Mouse (Mus musculus): ENCODE data around the gene Zbtb9. TPM values are rescaled to one million over a fixed set of nuclear protein-coding genes. Genes with fewer than 3 reads are reported as not detected.

Gene Zbtb9
- polyA plus RNA-seq (2012; rRNA removed), result 2.5 and 5.1 TPM in 2 replicates

GRCm38 (mm10) chr17:26972703-26973574 lies at the start of gene Zbtb9:
TSS of gene Zbtb9 (plus strand) at chr17:26973167.

GRCm38 (mm10) chr17:26932839-26933398 lies 40.0 kb upstream of the Zbtb9 start, which contains the start of gene Phf1:
TSS of gene Phf1 (plus strand) at chr17:26933052.

GRCm38 (mm10) chr17:26939178-26939972 lies 33.6 kb upstream of the Zbtb9 start, which contains the start of gene Cuta:
TSS of gene Cuta (minus strand) at chr17:26939569.

GRCm38 (mm10) chr17:26941031-26941789 lies 31.8 kb upstream of the Zbtb9 start, which contains the start of gene Syngap1:
TSS of gene Syngap1 (plus strand) at chr17:26941253.

GRCm38 (mm10) chr17:27028909-27029308 lies 55.9 kb downstream of the Zbtb9 start, which contains the start of gene Bak1:
TSS of gene Bak1 (minus strand) at chr17:27029009.

GRCm38 (mm10) chr17:27056812-27057516 lies 84.0 kb downstream of the Zbtb9 start, which contains the start of gene Itpr3:
TSS of gene Itpr3 (plus strand) at chr17:27057304.

Other genes with a start within 250 kb of the Zbtb9 start
- gene Bnip1, start 192.1 kb upstream of the Zbtb9 start, polyA plus RNA-seq (2012; rRNA removed), result 7.5 and 9.8 TPM in 2 replicates
- 1.7 and 1.8 TPM in 2 replicates for gene Nkx2-5, start 128.2 kb upstream of the Zbtb9 start, polyA plus RNA-seq (2012; rRNA removed)
- gene Kifc5b, start 56.1 kb upstream of the Zbtb9 start, polyA plus RNA-seq (2012; rRNA removed), result 1.3 and 1.7 TPM in 2 replicates
- gene Phf1, start 40.1 kb upstream of the Zbtb9 start, polyA plus RNA-seq (2012; rRNA removed), result 33.1 and 53.3 TPM in 2 replicates
- gene Cuta, start 33.6 kb upstream of the Zbtb9 start, polyA plus RNA-seq (2012; rRNA removed), result 126 and 160 TPM in 2 replicates
- 10.5 and 12.2 TPM in 2 replicates for gene Syngap1, start 31.9 kb upstream of the Zbtb9 start, polyA plus RNA-seq (2012; rRNA removed)
- 48.1 and 51.9 TPM in 2 replicates for gene Bak1, start 55.8 kb downstream of the Zbtb9 start, polyA plus RNA-seq (2012; rRNA removed)
- 45.1 and 52.3 TPM in 2 replicates for gene Itpr3, start 84.1 kb downstream of the Zbtb9 start, polyA plus RNA-seq (2012; rRNA removed)
- gene Uqcc2, start 160.7 kb downstream of the Zbtb9 start, polyA plus RNA-seq (2012; rRNA removed), result 55.2 and 79.2 TPM in 2 replicates
- gene Ip6k3, start 194.6 kb downstream of the Zbtb9 start, polyA plus RNA-seq (2012; rRNA removed), result 0.37 and 0.66 TPM in 2 replicates
- 43.8 and 59.8 TPM in 2 replicates for gene Lemd2, start 231.3 kb downstream of the Zbtb9 start, polyA plus RNA-seq (2012; rRNA removed)